Mouse (Mus musculus) stomach, embryonic 15.5 days (tissue): Measurements from ENCODE around the gene Bahcc1. TPM values are rescaled to one million over a fixed set of nuclear protein-coding genes. Genes with fewer than 3 reads are reported as not detected.

ENCODE experiments used
- ATAC-seq: fragments of 200-750 bp; cut with Nextera tagmentation; 2 replicates; pipeline ENCODE4 v1.8.0; 2017; ENCODE audit warnings: low read depth, moderate number of reproducible peaks, moderate TSS enrichment; ENCODE audit not compliant: insufficient read depth, low FRiP score
- H3K27ac ChIP-seq: fragments of 300-500 bp; sonication (generic); 2 replicates; pipeline ENCODE4 v1.5.1; 2015; ENCODE audit warnings: mild to moderate bottlenecking, inconsistent platforms
- H3K27me3 ChIP-seq: fragments of 300-500 bp; sonication (generic); replicated peaks from 2 replicates; pipeline ENCODE4 v1.6.1; 2015; ENCODE audit warnings: inconsistent platforms
- H3K36me3 ChIP-seq: fragments of 300-500 bp; sonication (generic); 2 replicates; pipeline ENCODE4 v1.6.1; 2015; ENCODE audit warnings: inconsistent platforms
- H3K4me1 ChIP-seq: fragments of 300-500 bp; sonication (generic); 2 replicates; pipeline ENCODE4 v1.6.1; 2015; ENCODE audit warnings: inconsistent platforms
- H3K4me2 ChIP-seq: fragments of 300-500 bp; sonication (generic); 2 replicates; pipeline ENCODE4 v1.6.1; 2015; ENCODE audit warnings: mild to moderate bottlenecking, inconsistent platforms
- H3K4me3 ChIP-seq: fragments of 300-500 bp; sonication (generic); replicated peaks from 2 replicates; pipeline ENCODE4 v1.5.1; 2015; ENCODE audit warnings: inconsistent platforms
- H3K9ac ChIP-seq: fragments of 300-500 bp; sonication (generic); 2 replicates; pipeline ENCODE4 v1.6.1; 2015; ENCODE audit warnings: inconsistent platforms
- H3K9me3 ChIP-seq: fragments of 300-500 bp; sonication (generic); 2 replicates; pipeline ENCODE4 v1.6.1; 2016; ENCODE audit warnings: inconsistent platforms
- WGBS: fragments of 180-500 bp; shearing (Covaris S2); methylation state at CpG from one replicate; pipeline ENCODE4 v1.1.7; 2015; 5-methylcytosine and 5-hydroxymethylcytosine counted together
- polyA plus RNA-seq: library from polyadenylated mRNA; unstranded; fragments of >200 nt; fragmentation: Nextera tagmentation; extraction: Ambion mirVana; gene quantifications from 2 replicates; pipeline ENCODE4 v1.2.1, GENCODE M21; 2015

Bahcc1 gene
- polyA plus RNA-seq, 1 experiment from 2014 or later, result 7.2 TPM

GRCm38 (mm10) chr11:120298441-120299141 lies 65.8 kb downstream of the Bahcc1 start:
- Histone ChIP-seq H3K9me3 (no peaks in the 10 kb centered on the region), H3K36me3 (no peaks in the 10 kb centered on the region), H3K9ac (no peak overlapping the region), H3K4me2 (no peak overlapping the region), H3K4me3 (no peak overlapping the region), H3K4me1 (peaks cover 15% of the 10 kb centered on the region; the same call in 1 of the 2 replicates), H3K27ac (no peak overlapping the region), H3K27me3 (no peaks in the 10 kb centered on the region)
- 62% methylated on average over 4 of the region's 4 CpGs for WGBS
- ATAC-seq, result no peak

GRCm38 (mm10) chr11:120299484-120299883 lies 66.7 kb downstream of the Bahcc1 start:
- H3K4me3 ChIP-seq, result no peak overlapping the region
- peaks cover 21% of the 10 kb centered on the region for H3K4me1 ChIP-seq
- 47% methylated on average over 5 of the region's 5 CpGs for WGBS
- H3K9me3 ChIP-seq, result no peaks in the 10 kb centered on the region
- H3K27me3 ChIP-seq, result no peaks in the 10 kb centered on the region
- H3K36me3 ChIP-seq, result no peaks in the 10 kb centered on the region
- no peak overlapping the region for H3K9ac ChIP-seq
- H3K27ac ChIP-seq, result no peak overlapping the region
- ATAC-seq, result no peak
- no peak overlapping the region for H3K4me2 ChIP-seq

GRCm38 (mm10) chr11:120303119-120303518 lies 70.4 kb downstream of the Bahcc1 start:
- Histone ChIP-seq H3K4me3 (no peak overlapping the region), H3K4me2 (no peak overlapping the region), H3K4me1 (peaks cover 37% of the 10 kb centered on the region), H3K36me3 (no peaks in the 10 kb centered on the region), H3K9ac (no peak overlapping the region), H3K9me3 (no peaks in the 10 kb centered on the region), H3K27ac (no peak overlapping the region), H3K27me3 (no peaks in the 10 kb centered on the region)
- WGBS, result 85% methylated on average over 9 of the region's 9 CpGs
- ATAC-seq, result no peak

- no peak overlapping the region for H3K4me3 ChIP-seq
- 76% methylated on average over 21 of the region's 21 CpGs for WGBS
Observed at GRCm38 (mm10) chr11:120303559-120304349, 71.0 kb downstream of the Bahcc1 start.

GRCm38 (mm10) chr11:120304350-120304694 lies 71.6 kb downstream of the Bahcc1 start:
- H3K36me3 ChIP-seq, result no peaks in the 10 kb centered on the region
- peak overlapping the region; percentile 95 for H3K4me2 ChIP-seq
- no peak for ATAC-seq
- H3K27me3 ChIP-seq, result no peaks in the 10 kb centered on the region
- no peaks in the 10 kb centered on the region for H3K9me3 ChIP-seq
- WGBS, result 41% methylated on average over 5 of the region's 5 CpGs
- H3K9ac ChIP-seq, result no peak overlapping the region
- no peak overlapping the region for H3K4me3 ChIP-seq
- H3K27ac ChIP-seq, result no peak overlapping the region; the same call in 1 of the 2 replicates
- H3K4me1 ChIP-seq, result peaks cover 46% of the 10 kb centered on the region

More at GRCm38 (mm10) chr11:120303559-120304349, 71.0 kb downstream of the Bahcc1 start:
- Histone ChIP-seq H3K36me3 (no peaks in the 10 kb centered on the region), H3K27ac (no peak overlapping the region), H3K27me3 (no peaks in the 10 kb centered on the region), H3K4me1 (peaks cover 44% of the 10 kb centered on the region), H3K9ac (no peak overlapping the region), H3K4me2 (0 out of 2 replicates have a peak overlapping the region, but pooled peaks have one; percentile 95), H3K9me3 (no peaks in the 10 kb centered on the region)
- peak; percentile 47; the same call in 1 of the 2 replicates for ATAC-seq

- Histone ChIP-seq H3K4me2 (peak overlapping the region; percentile 95), H3K4me3 (peak overlapping the region; percentile 54), H3K4me1 (peaks cover 46% of the 10 kb centered on the region), H3K36me3 (no peaks in the 10 kb centered on the region), H3K27me3 (no peaks in the 10 kb centered on the region), H3K9ac (peak overlapping the region; percentile 42; the same call in 1 of the 2 replicates), H3K27ac (peak overlapping the region; percentile 84), H3K9me3 (no peaks in the 10 kb centered on the region)
- peak; percentile 92 for ATAC-seq
- WGBS, result 4% methylated on average over 53 of the region's 53 CpGs
Observed at GRCm38 (mm10) chr11:120304886-120305534, 72.3 kb downstream of the Bahcc1 start.

GRCm38 (mm10) chr11:120305535-120306365 lies 73.0 kb downstream of the Bahcc1 start:
- H3K4me1 ChIP-seq, result peaks cover 51% of the 10 kb centered on the region
- H3K4me2 ChIP-seq, result peak overlapping the region; percentile 95

GRCm38 (mm10) chr11:120306366-120307131 lies 73.8 kb downstream of the Bahcc1 start:
- H3K4me1 ChIP-seq, result peaks cover 55% of the 10 kb centered on the region
- no peak for ATAC-seq
- H3K27me3 ChIP-seq, result no peaks in the 10 kb centered on the region
- H3K9ac ChIP-seq, result no peak overlapping the region
- H3K9me3 ChIP-seq, result no peaks in the 10 kb centered on the region
- H3K4me3 ChIP-seq, result no peak overlapping the region
- no peaks in the 10 kb centered on the region for H3K36me3 ChIP-seq
- 63% methylated on average over 12 of the region's 12 CpGs for WGBS
- 0 out of 2 replicates have a peak overlapping the region, but pooled peaks have one; percentile 95 for H3K4me2 ChIP-seq
- 0 out of 2 replicates have a peak overlapping the region, but pooled peaks have one; percentile 37 for H3K27ac ChIP-seq

More at GRCm38 (mm10) chr11:120305535-120306365, 73.0 kb downstream of the Bahcc1 start:
- Histone ChIP-seq H3K4me3 (peak overlapping the region; percentile 54), H3K36me3 (no peaks in the 10 kb centered on the region), H3K9ac (no peak overlapping the region), H3K9me3 (no peaks in the 10 kb centered on the region), H3K27ac (peak overlapping the region; percentile 84), H3K27me3 (no peaks in the 10 kb centered on the region)
- no peak for ATAC-seq
- WGBS, result 23% methylated on average over 15 of the region's 15 CpGs

- Histone ChIP-seq H3K36me3 (no peaks in the 10 kb centered on the region), H3K27me3 (no peaks in the 10 kb centered on the region), H3K27ac (peak overlapping the region; percentile 37; the same call in 1 of the 2 replicates), H3K4me3 (no peak overlapping the region), H3K9ac (no peak overlapping the region), H3K4me1 (peaks cover 58% of the 10 kb centered on the region), H3K9me3 (no peaks in the 10 kb centered on the region), H3K4me2 (no peak overlapping the region)
- ATAC-seq, result no peak
- 31% methylated on average over 5 of the region's 5 CpGs for WGBS
Observed at GRCm38 (mm10) chr11:120307132-120307413, 74.3 kb downstream of the Bahcc1 start.

GRCm38 (mm10) chr11:120307566-120308430 lies 75.1 kb downstream of the Bahcc1 start:
- H3K4me3 ChIP-seq, result no peak overlapping the region
- WGBS, result 5% methylated on average over 19 of the region's 19 CpGs
- no peak for ATAC-seq

More at GRCm38 (mm10) chr11:120307566-120308430, 75.1 kb downstream of the Bahcc1 start:
- Histone ChIP-seq H3K4me1 (peaks cover 58% of the 10 kb centered on the region), H3K9me3 (no peaks in the 10 kb centered on the region), H3K4me2 (peak overlapping the region; percentile 25), H3K27me3 (no peaks in the 10 kb centered on the region), H3K36me3 (no peaks in the 10 kb centered on the region), H3K27ac (peak overlapping the region; percentile 11; the same call in 1 of the 2 replicates), H3K9ac (no peak overlapping the region)
